Mouse (Mus musculus): ENCODE measurements around the gene Inip.

The Inip gene

GRCm38 (mm10) chr4:59772171-59772879, 29.1 kb downstream of the Inip start:
- DNase-seq (ENCODE audit: low spot score), result no peak

GRCm38 (mm10) chr4:59767717-59768116, 33.7 kb downstream of the Inip start:
- DNase-seq (ENCODE audit: low spot score), result no peak

- no peak for DNase-seq (ENCODE audit: low spot score)
Observed at GRCm38 (mm10) chr4:59765385-59766005, 35.9 kb downstream of the Inip start.

GRCm38 (mm10) chr4:59764950-59765349, 36.4 kb downstream of the Inip start:
- DNase-seq (ENCODE audit: low spot score), result no peak

GRCm38 (mm10) chr4:59761365-59761729, 40.0 kb downstream of the Inip start:
- no peak for DNase-seq (ENCODE audit: low spot score)

GRCm38 (mm10) chr4:59760636-59761364, 40.6 kb downstream of the Inip start:
- no peak for DNase-seq (ENCODE audit: low spot score)

- no peak for DNase-seq (ENCODE audit: low spot score)
Observed at GRCm38 (mm10) chr4:59760016-59760415, 41.4 kb downstream of the Inip start.

- no peak for DNase-seq (ENCODE audit: low spot score)
Observed at GRCm38 (mm10) chr4:59757452-59758435, 43.6 kb downstream of the Inip start.

- no peak for DNase-seq (ENCODE audit: low spot score)
Observed at GRCm38 (mm10) chr4:59756332-59757082, 44.9 kb downstream of the Inip start.

- no peak for DNase-seq (ENCODE audit: low spot score)
Observed at GRCm38 (mm10) chr4:59753491-59754140, 47.8 kb downstream of the Inip start.

GRCm38 (mm10) chr4:59739882-59740281, 61.5 kb downstream of the Inip start:
- DNase-seq (ENCODE audit: low spot score), result no peak

- DNase-seq (ENCODE audit: low spot score), result no peak
Observed at GRCm38 (mm10) chr4:59739321-59739720, 62.1 kb downstream of the Inip start.

GRCm38 (mm10) chr4:59731544-59731943, 69.8 kb downstream of the Inip start:
- no peak for DNase-seq (ENCODE audit: low spot score)

- DNase-seq (ENCODE audit: low spot score), result no peak
Observed at GRCm38 (mm10) chr4:59728839-59729238, 72.5 kb downstream of the Inip start.

- no peak for DNase-seq (ENCODE audit: low spot score)
Observed at GRCm38 (mm10) chr4:59727878-59728261, 73.5 kb downstream of the Inip start.

GRCm38 (mm10) chr4:59727187-59727877, 74.1 kb downstream of the Inip start:
- DNase-seq (ENCODE audit: low spot score), result no peak

GRCm38 (mm10) chr4:59726501-59726900, 74.9 kb downstream of the Inip start:
- DNase-seq (ENCODE audit: low spot score), result no peak

- DNase-seq (ENCODE audit: low spot score), result no peak
Observed at GRCm38 (mm10) chr4:59725579-59725978, 75.8 kb downstream of the Inip start.

- DNase-seq (ENCODE audit: low spot score), result no peak
Observed at GRCm38 (mm10) chr4:59721811-59722210, 79.6 kb downstream of the Inip start.
